Mouse (Mus musculus) left cerebral cortex, postnatal 4 days (tissue): ENCODE measurements at regions not wholly inside any gene's neighbourhood (a gene's known extent, or its start where the extent isn't known, plus 50 kb on each side); places are given as distances from the start of the nearest gene placed in this dataset.

Experiments
- DNase-seq: peaks from one replicate; pipeline ENCODE4 v3.0.0-alpha.2; 2022
- intact Hi-C: fragments of 180-260 bp; cut with DNase I; formaldehyde crosslinking; loops from one replicate; pipeline ENCODE4 v1.15.1; 2025

DNA sequence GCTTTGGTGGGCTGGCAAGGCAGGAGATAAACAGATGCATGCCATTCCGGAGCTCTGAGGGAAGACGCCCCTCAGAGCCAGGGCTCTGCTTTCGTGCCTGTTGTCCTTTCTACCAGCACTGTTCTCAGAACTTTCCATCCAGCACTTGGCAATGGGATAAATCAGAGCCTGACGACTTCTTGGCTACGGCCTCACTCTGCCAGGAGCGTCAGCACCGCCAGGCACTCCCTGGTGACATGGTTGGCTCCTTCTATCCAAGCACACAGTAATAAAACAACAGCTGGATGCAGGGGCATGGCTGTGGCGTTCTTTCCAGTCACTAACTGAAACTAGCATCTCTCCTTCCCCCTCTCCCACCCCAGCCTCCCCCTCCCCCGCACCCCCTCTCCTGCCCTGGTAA is 215.4 kb downstream of the Ly86 start:
- peak; percentile 29 for DNase-seq
- intact Hi-C loops = no loop called here

DNA sequence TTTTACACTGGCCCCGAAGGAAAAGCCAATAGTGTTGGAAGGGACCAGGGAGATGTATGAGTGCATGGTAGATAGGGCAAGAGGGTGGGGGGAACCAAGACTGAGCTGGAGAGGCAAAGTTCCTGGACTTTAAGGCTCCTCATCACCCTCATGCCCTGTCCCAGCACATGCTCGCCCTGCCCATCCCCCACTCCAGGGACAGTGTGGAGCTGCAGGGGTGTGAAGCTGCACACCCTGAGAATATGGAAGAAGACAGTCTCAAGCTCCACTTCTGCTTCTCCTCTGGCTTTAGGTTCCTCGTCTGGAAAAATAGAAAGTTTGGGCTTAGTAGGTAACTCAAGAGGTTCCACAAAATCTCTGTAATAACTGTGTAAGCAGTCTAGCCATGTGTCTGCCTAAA is 215.8 kb downstream of the Ly86 start:
- DNase-seq = no peak
- intact Hi-C loops = no loop called here

DNA sequence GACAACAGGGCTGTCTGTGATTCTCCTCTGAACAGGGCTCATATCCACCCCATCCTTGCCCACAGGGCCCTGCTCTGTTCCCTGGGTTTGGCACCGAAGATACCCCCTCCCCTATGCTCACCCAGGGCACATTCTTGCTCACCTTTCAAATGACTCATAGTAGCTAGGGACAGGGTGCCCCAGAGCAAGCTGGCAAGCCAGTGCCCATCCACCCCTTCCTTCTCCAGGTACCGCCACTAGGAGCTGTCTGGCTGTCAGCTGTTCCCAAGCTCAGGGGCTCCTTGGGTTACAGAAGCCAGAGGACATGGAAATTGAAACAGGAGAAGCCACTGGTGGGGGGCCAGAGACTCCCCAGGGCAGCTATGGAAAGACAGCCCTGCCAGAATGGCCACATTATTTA is 216.4 kb downstream of the Ly86 start:
- intact Hi-C loops = no loop called here
- DNase-seq = no peak

DNA sequence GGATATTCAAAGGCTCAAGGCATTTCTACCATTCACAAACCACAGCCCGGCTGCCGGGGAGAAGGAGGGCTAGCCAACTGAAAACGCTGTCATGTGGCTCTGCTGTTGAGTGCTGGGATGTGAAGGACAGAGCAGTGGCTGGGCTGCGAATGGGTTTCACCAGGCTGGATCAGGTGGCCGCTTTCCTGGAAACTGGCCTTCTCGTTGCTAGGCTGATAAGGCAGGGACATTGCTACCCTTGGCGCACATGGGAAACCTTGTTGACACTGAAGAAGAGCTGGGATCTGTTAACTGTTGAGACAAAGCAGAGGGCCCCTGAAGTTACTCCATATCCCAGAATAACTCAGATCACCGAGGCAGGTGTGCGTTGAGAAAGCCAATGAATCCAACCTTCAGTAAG is 216.1 kb upstream of the Rreb1 start:
- DNase-seq = no peak
- intact Hi-C loops = no loop called here

DNA sequence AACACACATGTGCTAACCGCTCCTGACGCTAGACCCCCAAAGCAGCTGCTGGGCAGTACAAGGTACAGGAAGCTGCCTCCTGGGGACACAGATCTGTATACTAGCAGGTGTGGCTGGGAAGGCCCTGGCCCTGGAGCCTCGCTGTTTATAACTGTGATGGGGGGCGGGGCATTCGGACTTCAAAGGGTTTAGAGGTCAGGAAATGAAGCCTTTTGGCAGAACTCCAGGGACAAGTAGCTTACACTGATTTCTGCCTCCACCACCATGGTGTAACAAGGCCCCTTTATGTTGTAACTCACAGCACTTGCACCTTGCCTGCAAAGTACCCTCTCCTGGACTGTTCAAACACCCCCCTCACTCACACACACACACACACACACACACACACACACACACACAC is 215.5 kb upstream of the Rreb1 start:
- DNase-seq = peak; percentile 24
- intact Hi-C loops = no loop called here

DNA sequence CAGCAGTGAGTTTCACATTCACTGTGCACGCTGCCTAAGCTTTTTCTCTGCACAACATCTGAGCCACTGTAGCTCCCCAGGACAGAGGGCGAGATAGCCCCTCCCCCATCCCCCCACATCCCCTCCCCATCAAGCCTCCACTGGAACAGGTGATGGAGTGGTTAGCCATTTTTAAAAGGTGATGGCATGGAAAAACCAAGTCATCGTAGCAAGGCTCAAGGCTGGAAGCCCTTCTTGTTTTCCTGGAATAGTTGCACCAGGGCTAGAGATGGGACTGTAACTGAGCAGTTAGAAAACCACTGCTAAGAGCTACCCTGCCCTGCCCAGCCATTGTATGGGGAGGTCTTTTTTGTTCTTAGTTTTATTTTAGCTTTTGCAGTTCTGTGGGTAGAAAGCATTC is 209.1 kb upstream of the Rreb1 start:
- intact Hi-C loops = no loop called here
- no peak for DNase-seq

DNA sequence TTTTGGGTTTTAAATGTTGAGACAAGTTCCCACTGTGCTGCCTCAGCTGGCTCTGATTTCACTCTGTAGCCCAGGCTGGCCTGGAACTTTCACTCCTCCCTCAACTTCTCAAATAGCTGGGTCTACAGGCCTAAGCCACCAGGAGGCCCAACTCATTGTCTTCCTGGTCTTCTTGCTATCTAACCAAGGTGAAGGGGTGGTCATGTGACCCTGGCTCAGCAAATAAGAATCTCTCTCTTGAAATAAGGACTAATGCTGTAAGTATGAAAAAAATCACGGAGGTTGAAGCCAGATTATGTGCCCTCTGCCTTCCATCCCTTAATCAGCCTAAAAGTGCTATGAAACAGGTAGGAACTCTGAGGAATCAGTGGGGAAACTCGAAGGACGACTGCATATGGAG is 208.7 kb upstream of the Rreb1 start:
- DNase-seq = no peak
- intact Hi-C loops = no loop called here

DNA sequence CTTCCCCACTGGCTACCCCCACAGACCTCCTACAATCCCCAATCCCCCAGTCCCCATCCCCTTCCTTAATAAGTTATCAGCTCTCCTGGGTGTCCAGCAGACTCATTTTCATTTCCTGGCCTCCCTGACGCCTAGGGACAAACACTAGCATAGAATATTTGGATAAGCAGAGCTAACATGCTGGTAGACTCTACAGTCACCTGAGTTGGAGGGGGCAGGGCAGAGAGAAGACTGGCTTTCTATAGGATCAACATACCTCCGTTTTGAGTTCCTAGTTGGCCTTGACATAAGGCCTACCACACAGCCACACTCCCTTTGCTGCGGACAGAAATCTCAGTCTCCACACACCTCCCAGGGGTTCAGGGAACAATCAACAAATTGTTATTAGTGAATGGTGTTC is 205.2 kb upstream of the Rreb1 start:
- DNase-seq = no peak
- intact Hi-C loops = no loop called here

DNA sequence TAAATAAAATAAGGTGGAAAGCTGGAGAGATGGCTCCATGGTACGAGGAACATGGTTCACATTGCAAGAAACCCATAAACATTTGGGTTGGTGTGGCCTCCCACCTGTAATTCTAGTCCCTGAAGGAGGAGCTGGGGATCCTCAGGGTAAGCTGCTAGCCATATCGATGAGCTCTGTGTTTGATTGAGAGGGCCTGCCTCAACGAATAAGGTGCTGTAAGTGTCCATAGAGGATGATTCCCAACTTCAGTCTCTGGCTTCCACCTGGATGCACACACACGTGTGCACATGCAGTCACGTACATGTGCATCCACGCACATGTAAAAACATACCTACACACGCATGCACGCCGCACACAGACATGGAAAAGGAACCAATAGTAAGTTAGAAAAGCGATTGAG is 199.0 kb upstream of the Rreb1 start:
- intact Hi-C loops = no loop called here
- no peak for DNase-seq

DNA sequence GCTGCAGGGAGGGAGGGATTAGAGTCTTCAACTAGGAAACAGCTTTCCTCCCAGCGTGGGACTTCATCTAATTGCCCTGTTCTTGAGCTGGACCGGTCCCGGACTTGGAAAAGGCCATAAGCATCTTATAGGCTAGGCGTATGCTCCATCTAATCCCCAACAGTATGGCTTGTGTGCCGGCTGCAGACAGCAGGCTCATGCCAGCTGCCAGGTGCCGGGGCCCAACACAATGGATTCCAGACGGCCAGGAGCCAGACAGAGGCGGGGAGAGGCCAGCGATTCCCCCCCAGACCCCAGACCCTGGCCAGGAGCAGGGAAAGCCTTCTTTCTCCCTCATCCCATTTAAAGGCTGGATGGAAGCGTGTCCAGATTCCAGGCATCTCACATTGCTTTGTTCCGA is 198.4 kb upstream of the Rreb1 start:
- DNase-seq = peak; percentile 87
- intact Hi-C loops = no loop called here

DNA sequence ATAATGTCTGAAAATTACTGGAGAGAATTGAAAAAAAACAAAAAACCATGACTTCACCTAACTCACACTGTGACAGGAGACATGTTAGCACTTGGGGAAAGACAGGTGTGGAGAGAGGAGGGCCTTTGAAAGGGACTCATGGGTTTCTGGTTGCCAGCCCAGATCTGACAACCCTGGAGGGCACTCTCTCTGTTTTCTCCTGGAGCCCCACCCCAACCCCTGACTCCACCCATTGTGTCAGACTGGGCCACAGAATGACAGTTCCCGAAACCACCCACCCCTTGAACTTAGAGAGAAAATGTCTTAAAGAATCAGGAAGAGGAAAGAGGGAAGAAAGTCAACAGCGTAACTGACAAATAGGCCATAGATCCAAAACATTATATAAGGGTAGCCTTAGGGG is 197.4 kb upstream of the Rreb1 start:
- DNase-seq = no peak

DNA sequence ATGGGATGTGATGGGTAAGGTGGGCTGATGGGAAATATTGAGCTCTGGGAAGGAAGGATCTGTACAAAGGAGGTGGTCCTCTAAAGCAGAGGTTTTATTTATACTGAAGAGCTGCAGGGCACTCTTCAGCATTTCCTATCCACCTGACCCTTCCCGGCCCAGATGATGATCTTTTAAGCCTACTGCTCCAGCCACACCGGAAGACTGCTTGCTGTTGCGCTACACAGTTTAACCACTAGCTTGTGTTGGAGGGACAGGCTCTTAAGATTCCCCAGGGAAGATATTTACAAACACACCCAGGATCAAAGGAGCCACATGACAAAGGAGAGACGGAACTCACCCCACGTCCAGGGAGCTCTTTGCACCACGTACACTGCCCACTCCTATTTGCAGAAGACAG is 196.8 kb upstream of the Rreb1 start:
- DNase-seq = no peak
- intact Hi-C loops = no loop called here

More for the DNA sequence above, 197.4 kb upstream of the Rreb1 start:
- intact Hi-C loops = no loop called here

DNA sequence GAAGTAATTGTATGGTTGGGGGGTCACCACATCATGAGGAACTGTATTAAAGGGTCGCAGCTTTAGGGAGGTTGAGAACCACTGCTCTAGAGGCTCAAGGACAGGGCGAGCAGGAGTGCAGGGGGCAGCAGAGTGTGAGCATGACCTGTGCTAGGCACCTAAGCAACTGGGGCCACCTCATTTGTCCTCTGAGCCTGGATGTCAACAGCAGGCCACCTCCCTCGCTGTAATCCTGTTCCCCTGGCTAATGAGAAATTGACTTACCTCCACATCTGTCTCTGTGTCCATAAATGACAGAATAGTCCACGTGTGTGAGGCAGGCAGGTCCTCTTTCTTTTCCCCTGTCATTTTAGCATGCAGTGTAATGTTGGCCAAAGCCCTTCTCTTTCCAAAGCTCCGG is 192.7 kb upstream of the Rreb1 start:
- intact Hi-C loops = no loop called here
- no peak for DNase-seq

DNA sequence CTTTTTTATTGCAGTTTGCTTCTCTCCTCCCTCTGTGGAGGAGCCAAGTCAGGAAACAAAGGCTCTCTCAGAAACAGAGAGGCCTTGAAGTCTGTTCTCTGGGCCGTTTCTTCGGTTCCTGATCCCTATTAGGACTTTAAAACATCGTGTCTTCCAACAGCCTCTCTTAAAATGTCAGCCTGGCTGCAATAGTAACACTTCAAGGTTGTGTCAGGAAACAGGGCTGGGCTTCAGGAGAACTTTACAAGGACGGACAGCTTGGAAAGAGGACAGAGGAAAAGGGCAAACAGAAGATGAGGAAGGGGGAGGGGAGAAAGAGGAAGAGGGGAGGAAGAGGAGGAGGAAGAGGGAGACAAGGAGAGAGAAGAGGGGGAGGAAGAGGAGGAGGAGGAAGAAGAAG is 191.7 kb upstream of the Rreb1 start:
- DNase-seq = no peak

DNA sequence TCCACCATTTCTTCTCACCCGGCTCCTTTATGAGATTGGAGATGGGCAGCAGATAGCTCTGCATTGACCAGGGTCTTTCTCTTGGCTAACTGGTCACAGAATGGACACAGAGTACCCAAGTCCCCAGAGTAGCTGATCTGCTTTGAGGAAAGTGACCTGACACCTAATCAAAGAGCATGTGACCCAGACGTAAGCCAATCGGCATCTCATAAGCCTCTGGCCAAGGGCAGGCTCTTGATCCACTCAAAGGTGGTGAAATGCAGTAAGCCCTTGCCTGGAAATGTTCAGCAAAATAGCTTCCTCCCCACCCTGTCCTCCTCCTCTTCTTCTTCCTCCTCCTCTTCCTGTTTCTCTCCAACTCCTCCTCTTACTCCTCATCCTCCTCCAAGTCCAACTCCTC is 190.3 kb upstream of the Rreb1 start:
- intact Hi-C loops = no loop called here
- no peak for DNase-seq

More for the DNA sequence above, 191.7 kb upstream of the Rreb1 start:
- intact Hi-C loops = no loop called here

DNA sequence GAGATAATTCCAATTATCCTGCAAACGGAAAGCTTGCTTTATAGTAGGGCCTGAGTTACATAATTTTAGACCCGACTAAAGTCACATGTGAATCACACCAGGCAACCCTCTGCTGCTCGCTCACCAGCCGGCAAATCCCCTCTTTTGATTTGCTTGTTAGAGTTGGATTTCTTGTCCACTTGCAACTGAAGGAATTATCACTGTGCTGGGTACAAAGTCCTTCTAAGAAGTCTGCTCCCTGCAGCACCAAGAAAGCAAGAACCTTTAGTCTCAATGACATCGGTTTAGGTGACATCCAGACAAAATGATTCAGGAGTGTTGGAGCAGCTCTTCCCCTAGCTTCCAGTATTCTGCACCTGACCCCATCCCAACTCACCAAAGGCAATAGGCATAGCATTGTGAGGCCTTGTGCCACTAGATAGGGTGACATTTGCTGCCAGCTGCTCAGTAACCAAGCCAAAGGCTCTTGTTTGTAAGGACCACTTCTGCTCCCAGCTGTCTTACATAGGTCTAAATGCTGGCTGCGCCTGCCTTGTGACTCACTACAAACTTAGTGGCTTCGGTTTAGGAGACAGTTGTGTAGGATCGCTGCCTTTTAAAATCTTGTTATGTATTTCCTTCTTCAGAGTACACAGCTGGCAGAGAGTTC is 189.5 kb upstream of the Rreb1 start:
- intact Hi-C loops = no loop called here
- no peak for DNase-seq

DNA sequence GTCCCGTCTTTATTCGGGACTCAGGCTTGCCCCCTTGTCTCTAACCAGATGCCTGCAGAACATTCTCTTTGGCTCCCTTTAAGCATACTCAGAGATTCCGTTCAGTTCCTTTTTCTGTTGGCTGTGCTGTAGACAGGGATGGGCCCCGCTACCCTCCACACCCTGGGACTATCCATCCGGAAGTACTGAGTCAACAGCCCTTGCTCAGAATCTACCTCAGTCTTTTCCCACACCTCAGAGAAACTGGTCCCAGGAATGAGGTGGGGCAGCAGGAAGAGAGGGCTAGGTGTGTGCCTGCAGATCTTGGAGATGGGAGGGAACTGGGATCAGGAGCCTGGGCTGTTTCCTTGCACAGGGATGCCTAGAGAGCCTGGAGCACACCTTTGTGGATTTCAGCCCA is 186.1 kb upstream of the Rreb1 start:
- intact Hi-C loops = no loop called here
- DNase-seq = no peak

DNA sequence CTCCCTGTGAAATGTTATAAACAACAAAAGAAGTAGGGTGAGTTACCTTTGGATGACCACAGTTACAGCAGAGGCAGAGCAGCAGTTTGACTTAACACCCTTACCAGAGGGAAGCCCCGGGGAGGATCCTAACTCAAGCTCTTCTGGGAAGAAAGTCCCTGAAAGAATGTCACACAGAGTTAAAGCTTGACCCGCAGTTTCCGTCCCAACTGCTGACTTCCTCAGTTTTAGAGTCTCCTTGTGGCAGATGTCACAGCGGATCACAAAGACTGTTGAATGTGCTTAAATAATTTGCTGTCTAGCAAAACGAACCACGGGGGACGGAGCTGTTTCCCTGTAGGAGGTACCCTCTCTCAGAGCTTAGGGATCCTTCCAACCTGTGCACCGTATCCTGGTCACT is 183.0 kb upstream of the Rreb1 start:
- intact Hi-C loops = no loop called here

DNA sequence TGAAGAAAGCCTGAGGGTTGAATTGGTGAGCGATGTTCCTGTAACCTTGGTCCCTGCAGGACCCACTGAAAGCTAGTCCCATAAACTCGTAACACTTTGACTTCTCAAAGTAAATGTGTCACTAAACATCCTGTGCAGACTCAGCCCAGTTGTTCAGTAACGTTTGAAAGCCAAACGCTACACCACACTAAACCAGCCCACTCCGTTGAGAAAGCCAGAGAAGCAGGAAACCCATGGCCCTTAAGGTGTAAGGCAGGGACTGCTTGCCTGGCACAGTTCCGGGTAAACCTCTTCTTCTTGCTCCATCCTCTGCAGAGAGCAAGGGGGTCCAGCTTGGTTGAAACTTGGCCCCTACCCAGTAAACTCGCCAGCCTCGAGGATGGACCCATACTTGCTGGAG is 180.6 kb upstream of the Rreb1 start:
- intact Hi-C loops = no loop called here
- DNase-seq = no peak

More for the DNA sequence above, 183.0 kb upstream of the Rreb1 start:
- DNase-seq = no peak

DNA sequence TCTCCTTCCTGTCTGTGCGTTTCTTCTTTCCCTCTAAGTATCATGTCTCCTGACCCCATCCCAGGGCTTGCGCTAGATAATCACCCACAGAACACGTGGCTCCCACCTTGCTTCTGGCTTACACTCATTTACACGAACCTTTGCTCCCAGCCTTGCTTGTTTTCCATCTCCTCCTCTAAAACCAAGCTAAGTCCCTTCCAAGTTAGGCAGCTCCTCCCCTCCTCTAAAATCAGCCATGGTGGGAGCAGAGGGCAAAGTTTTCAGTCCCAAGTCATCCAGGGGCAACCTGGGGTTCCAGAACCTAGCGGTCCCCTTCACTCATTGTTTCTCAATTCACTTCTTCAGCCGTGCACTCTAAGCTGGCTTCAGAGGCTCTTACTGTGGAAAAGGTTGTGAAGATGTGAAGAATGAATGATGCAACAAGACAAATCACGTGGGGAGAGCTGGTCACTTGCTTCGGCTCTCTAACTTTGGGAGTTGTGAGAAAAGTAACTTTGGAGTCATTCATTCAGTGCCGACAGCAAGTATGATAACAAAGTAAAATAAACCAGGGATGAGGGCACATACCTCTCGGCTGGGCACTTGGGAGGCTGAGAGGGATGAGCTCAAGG is 179.9 kb upstream of the Rreb1 start:
- intact Hi-C loops = no loop called here
- no peak for DNase-seq

DNA sequence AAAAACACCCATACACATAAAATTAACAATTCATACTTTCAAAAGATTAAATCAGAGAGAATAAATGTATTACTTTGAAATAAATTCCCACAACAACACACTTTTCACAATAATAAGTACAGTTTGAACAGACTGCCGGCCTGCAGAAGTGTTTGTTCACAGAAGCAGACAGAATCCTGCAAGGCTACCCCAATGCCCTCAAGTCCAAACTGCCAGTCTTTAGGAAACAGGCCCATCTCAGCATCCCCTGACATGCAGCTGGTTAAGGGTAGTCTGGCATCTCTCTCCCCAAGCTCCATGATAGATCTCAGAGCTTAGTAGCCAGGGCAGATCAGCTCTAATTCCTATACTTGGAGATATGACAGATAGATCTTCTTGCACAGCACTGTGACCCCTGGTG is 178.5 kb upstream of the Rreb1 start:
- intact Hi-C loops = no loop called here
- DNase-seq = no peak

DNA sequence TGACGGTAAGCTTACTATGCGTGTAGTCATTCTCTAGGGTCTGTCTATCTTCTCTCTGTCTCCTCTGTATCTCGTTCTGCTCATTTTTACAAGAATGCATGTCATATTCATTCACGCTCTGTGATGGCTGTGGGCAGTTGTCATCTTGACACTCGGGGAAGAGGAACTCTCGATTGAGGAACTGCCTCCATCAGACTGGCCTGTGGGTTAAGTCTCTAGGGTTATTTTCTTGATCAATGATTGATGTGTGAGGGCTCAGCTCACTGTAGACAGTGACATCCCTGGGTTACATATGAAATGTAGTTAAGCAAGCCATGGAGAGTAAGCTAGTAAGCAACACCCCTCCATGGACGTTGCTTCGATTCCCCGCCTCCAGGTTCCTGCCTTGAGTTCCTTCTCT is 178.0 kb upstream of the Rreb1 start:
- DNase-seq = no peak
- intact Hi-C loops = no loop called here

DNA sequence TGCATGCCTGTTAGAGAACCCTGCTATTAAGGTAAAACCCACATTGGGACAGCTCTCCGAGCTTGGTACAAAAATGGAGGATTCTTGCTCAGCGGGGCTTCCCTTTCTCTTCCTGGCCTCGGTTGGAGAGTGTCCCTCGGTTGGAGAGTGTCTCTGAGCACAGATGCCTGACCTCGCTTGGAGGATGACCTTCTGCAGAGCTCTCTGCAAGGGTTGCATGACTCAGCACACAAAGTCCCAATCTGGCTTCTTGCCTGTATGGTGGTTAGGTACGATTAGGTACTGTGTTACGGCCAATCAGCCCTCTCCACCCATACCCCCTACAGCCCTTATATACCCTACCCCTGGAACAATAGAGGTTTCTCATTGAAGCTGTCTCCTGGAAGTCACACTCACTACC is 177.1 kb upstream of the Rreb1 start:
- intact Hi-C loops = no loop called here
- no peak for DNase-seq
